Mouse (Mus musculus) embryonic facial prominence, embryonic 15.5 days (tissue): ENCODE measurements around the gene Itpkb. TPM values are rescaled to one million over a fixed set of nuclear protein-coding genes. Genes with fewer than 3 reads are reported as not detected.
A peak's percentile ranks its signal among the peaks of the same experiment; 100 is the strongest.
"Not testable (repeated sequence)": the region's sequence is repeated elsewhere in the genome, so short reads cannot be mapped to it uniquely, and the experiment has no call there.

Source experiments
- ATAC-seq: fragments of 200-750 bp; cut with Nextera tagmentation; 2 replicates; pipeline ENCODE4 v1.8.0; 2017; ENCODE audit warnings: low read depth, moderate TSS enrichment; ENCODE audit not compliant: insufficient number of reproducible peaks, low FRiP score, low TSS enrichment
- H3K27ac ChIP-seq: fragments of 300-500 bp; sonication (generic); replicated peaks from 2 replicates; pipeline ENCODE4 v1.5.1; 2015; ENCODE audit warnings: mild to moderate bottlenecking, inconsistent platforms
- H3K27me3 ChIP-seq: fragments of 300-500 bp; sonication (generic); 2 replicates; pipeline ENCODE4 v1.6.1; 2015; ENCODE audit warnings: inconsistent platforms
- H3K36me3 ChIP-seq: fragments of 300-500 bp; sonication (generic); 2 replicates; pipeline ENCODE4 v1.6.1; 2015; ENCODE audit warnings: mild to moderate bottlenecking, inconsistent platforms
- H3K4me1 ChIP-seq: fragments of 300-500 bp; sonication (generic); 2 replicates; pipeline ENCODE4 v1.6.1; 2015; ENCODE audit warnings: inconsistent platforms
- H3K4me2 ChIP-seq: fragments of 300-500 bp; sonication (generic); replicated peaks from 2 replicates; pipeline ENCODE4 v1.6.1; 2015; ENCODE audit warnings: mild to moderate bottlenecking, inconsistent platforms
- H3K4me3 ChIP-seq: fragments of 300-500 bp; sonication (generic); replicated peaks from 2 replicates; pipeline ENCODE4 v1.5.1; 2015; ENCODE audit warnings: mild to moderate bottlenecking, inconsistent platforms
- H3K9ac ChIP-seq: fragments of 300-500 bp; sonication (generic); 2 replicates; pipeline ENCODE4 v1.6.1; 2015; ENCODE audit warnings: inconsistent platforms
- H3K9me3 ChIP-seq: fragments of 300-500 bp; sonication (generic); replicated peaks from 2 replicates; pipeline ENCODE4 v1.6.1; 2016; ENCODE audit warnings: inconsistent platforms
- WGBS: fragments of 180-500 bp; shearing (Covaris S2); methylation state at CpG from one replicate; pipeline ENCODE4 v1.1.7; 2015; 5-methylcytosine and 5-hydroxymethylcytosine counted together
- polyA plus RNA-seq: library from polyadenylated mRNA; unstranded; fragments of >200 nt; fragmentation: Nextera tagmentation; extraction: Ambion mirVana; gene quantifications from 2 replicates; pipeline ENCODE4 v1.2.1, GENCODE M21; 2015

Gene Itpkb
- polyA plus RNA-seq, 1 experiment from 2014 or later = 13.5 TPM

DNA sequence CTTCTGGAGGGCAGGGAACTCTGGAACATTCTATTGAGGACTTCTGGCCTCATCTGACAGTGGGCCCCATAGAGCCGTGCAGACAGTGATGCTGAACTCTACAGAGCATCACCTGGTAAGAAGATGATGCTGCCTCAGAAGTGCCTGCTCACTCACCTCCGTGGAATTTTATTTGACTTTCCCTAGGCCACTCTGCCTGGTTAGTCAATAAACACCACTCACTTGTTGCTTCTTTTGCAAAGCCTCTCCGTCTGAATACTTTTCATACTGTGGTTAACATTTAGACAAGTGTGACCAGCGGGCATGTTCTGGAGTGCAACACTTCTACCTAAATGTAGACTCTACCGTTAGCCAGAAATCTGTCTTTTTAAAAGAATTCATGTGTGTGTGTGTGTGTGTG is 42.0 kb downstream of the Itpkb start:
- H3K4me3 ChIP-seq, H3K36me3 ChIP-seq, H3K27me3 ChIP-seq, ATAC-seq, H3K27ac ChIP-seq, H3K9me3 ChIP-seq, H3K9ac ChIP-seq, H3K4me2 ChIP-seq: not testable (repeated sequence)
- 87% methylated on average over 5 of the region's 5 CpGs for WGBS
- H3K4me1 ChIP-seq = peaks cover 34% of the 10 kb centered on the region

DNA sequence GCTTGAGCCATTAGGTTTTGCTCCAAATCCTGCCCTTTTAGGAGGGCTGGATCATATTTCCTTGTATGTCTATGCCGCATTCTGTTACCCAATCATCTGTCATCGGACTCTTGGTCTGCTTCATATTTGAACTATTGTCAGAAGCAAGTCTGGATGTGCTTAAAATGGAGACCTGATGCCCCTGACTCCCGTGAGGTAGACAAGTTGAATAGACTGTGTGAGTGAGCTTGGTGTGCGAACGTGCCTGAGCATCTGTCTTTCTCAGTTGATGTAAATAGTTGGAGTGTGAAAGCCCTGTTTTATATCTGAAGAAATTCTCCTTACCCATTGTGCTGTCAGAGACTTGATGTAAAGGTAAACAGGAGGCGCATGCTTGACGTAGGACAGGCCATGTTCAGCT is 46.3 kb downstream of the Itpkb start:
- Histone ChIP-seq H3K4me3 (no peak overlapping the region), H3K36me3 (no peaks in the 10 kb centered on the region), H3K27ac (peak overlapping the region; percentile 39), H3K4me1 (peaks cover 29% of the 10 kb centered on the region), H3K9me3 (no peaks in the 10 kb centered on the region), H3K4me2 (no peak overlapping the region), H3K27me3 (no peaks in the 10 kb centered on the region), H3K9ac (no peak overlapping the region)
- 31% methylated on average over 7 of the region's 7 CpGs for WGBS
- no peak; the same call in 1 of the 2 replicates for ATAC-seq

GRCm38 (mm10) chr1:180379559-180379958 is 49.3 kb downstream of the Itpkb start:
- Histone ChIP-seq H3K9me3 (no peaks in the 10 kb centered on the region), H3K4me1 (peaks cover 44% of the 10 kb centered on the region), H3K27ac (no peak overlapping the region), H3K9ac (no peak overlapping the region), H3K4me2 (no peak overlapping the region), H3K27me3 (no peaks in the 10 kb centered on the region), H3K4me3 (no peak overlapping the region), H3K36me3 (no peaks in the 10 kb centered on the region)
- ATAC-seq = no peak
- WGBS = 57% methylated on average over 3 of the region's 3 CpGs

- WGBS = 23% methylated on average over 8 of the region's 8 CpGs
- no peak overlapping the region for H3K27ac ChIP-seq
These were observed 52.1 kb downstream of the Itpkb start for GRCm38 (mm10) chr1:180382358-180382757.

GRCm38 (mm10) chr1:180383884-180384283 is 53.6 kb downstream of the Itpkb start:
- no peak for ATAC-seq
- 93% methylated on average over 8 of the region's 8 CpGs for WGBS
- no peaks in the 10 kb centered on the region for H3K36me3 ChIP-seq
- H3K27ac ChIP-seq = no peak overlapping the region
- H3K9me3 ChIP-seq = no peaks in the 10 kb centered on the region
- no peak overlapping the region for H3K4me3 ChIP-seq
- no peak overlapping the region for H3K4me2 ChIP-seq
- no peaks in the 10 kb centered on the region for H3K27me3 ChIP-seq
- no peak overlapping the region for H3K9ac ChIP-seq
- H3K4me1 ChIP-seq = peaks cover 51% of the 10 kb centered on the region

More at GRCm38 (mm10) chr1:180382358-180382757, 52.1 kb downstream of the Itpkb start:
- ATAC-seq = no peak
- H3K4me2 ChIP-seq = no peak overlapping the region
- H3K4me3 ChIP-seq = no peak overlapping the region
- no peaks in the 10 kb centered on the region for H3K9me3 ChIP-seq
- H3K27me3 ChIP-seq = no peaks in the 10 kb centered on the region
- no peak overlapping the region for H3K9ac ChIP-seq
- H3K4me1 ChIP-seq = peaks cover 46% of the 10 kb centered on the region
- H3K36me3 ChIP-seq = no peaks in the 10 kb centered on the region

DNA sequence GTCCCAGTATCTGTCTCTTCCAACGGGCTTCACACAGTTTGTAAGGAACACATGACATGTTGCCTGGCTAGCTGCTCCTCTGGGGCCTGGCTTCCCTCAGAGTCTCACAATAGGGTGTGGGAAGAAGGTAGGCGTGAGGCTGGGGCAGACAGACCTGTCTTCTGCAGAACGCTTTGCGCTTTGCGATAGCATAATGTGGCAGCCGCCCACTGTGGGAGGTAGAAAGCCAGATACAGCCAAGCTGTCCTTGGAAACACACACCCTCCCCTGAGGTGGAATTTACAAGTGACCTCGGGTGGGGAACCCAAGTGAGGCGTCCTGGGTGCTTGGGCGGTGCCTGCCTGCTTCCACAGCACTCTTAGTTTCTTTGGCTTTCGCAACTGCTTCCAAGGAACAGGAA is 54.2 kb downstream of the Itpkb start:
- ATAC-seq = no peak
- no peak overlapping the region for H3K27ac ChIP-seq
- no peaks in the 10 kb centered on the region for H3K9me3 ChIP-seq
- no peaks in the 10 kb centered on the region for H3K36me3 ChIP-seq
- no peak overlapping the region for H3K4me2 ChIP-seq
- peaks cover 56% of the 10 kb centered on the region for H3K4me1 ChIP-seq
- WGBS = 71% methylated on average over 10 of the region's 10 CpGs
- no peaks in the 10 kb centered on the region for H3K27me3 ChIP-seq
- no peak overlapping the region for H3K4me3 ChIP-seq
- H3K9ac ChIP-seq = no peak overlapping the region

DNA sequence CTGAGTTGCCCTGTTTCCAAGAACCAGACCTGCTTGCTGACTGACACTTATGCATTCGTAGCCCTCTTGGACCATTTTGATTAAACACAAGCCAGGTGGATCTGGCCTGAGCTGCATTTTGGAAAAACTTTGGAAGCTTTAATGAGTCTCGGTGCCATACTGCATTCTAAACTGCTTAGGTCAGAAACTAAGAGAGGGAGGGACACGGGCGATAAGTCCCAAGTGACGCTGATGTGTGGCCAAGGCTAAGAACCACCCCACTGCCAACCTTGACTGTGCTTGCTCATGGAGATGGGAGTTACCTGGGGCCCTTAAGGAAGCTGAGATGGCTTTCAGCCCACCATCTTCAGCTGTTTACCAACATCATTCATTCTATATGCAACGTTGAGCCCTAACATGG is 55.0 kb downstream of the Itpkb start:
- no peaks in the 10 kb centered on the region for H3K27me3 ChIP-seq
- ATAC-seq = no peak
- no peaks in the 10 kb centered on the region for H3K9me3 ChIP-seq
- no peaks in the 10 kb centered on the region for H3K36me3 ChIP-seq
- peaks cover 58% of the 10 kb centered on the region for H3K4me1 ChIP-seq
- no peak overlapping the region for H3K4me3 ChIP-seq
- no peak overlapping the region for H3K4me2 ChIP-seq
- H3K27ac ChIP-seq = no peak overlapping the region
- WGBS = 79% methylated on average over 6 of the region's 6 CpGs
- no peak overlapping the region for H3K9ac ChIP-seq

- peak; percentile 97 for ATAC-seq
- WGBS = 2% methylated on average over 27 of the region's 27 CpGs
- Histone ChIP-seq H3K4me3 (peak overlapping the region; percentile 41), H3K36me3 (no peaks in the 10 kb centered on the region), H3K27me3 (no peaks in the 10 kb centered on the region), H3K4me1 (peaks cover 56% of the 10 kb centered on the region), H3K9me3 (no peaks in the 10 kb centered on the region), H3K4me2 (peak overlapping the region; percentile 64), H3K9ac (peak overlapping the region; percentile 37), H3K27ac (peak overlapping the region; percentile 95)
These were observed 56.9 kb downstream of the Itpkb start for GRCm38 (mm10) chr1:180386951-180387749.

GRCm38 (mm10) chr1:180387750-180388480 is 57.6 kb downstream of the Itpkb start:
- peak overlapping the region; percentile 64 for H3K4me2 ChIP-seq
- no peak for ATAC-seq
- H3K36me3 ChIP-seq = no peaks in the 10 kb centered on the region
- 5% methylated on average over 11 of the region's 11 CpGs for WGBS
- peak overlapping the region; percentile 95 for H3K27ac ChIP-seq
- H3K9ac ChIP-seq = no peak overlapping the region
- H3K27me3 ChIP-seq = no peaks in the 10 kb centered on the region
- peaks cover 51% of the 10 kb centered on the region for H3K4me1 ChIP-seq
- no peaks in the 10 kb centered on the region for H3K9me3 ChIP-seq
- peak overlapping the region; percentile 41 for H3K4me3 ChIP-seq

GRCm38 (mm10) chr1:180388481-180388880 is 58.2 kb downstream of the Itpkb start:
- WGBS = 21% methylated on average over 1 of the region's 1 CpGs

GRCm38 (mm10) chr1:180389213-180389760 is 59.0 kb downstream of the Itpkb start:
- peak overlapping the region; percentile 95 for H3K27ac ChIP-seq
- H3K4me3 ChIP-seq, H3K36me3 ChIP-seq, ATAC-seq, H3K9ac ChIP-seq, H3K9me3 ChIP-seq, H3K4me2 ChIP-seq, H3K27me3 ChIP-seq: not testable (repeated sequence)
- H3K4me1 ChIP-seq = peaks cover 57% of the 10 kb centered on the region
- 78% methylated on average over 11 of the region's 11 CpGs for WGBS

More at GRCm38 (mm10) chr1:180388481-180388880, 58.2 kb downstream of the Itpkb start:
- H3K36me3 ChIP-seq = no peaks in the 10 kb centered on the region
- peak overlapping the region; percentile 95 for H3K27ac ChIP-seq
- no peak overlapping the region for H3K4me3 ChIP-seq
- peaks cover 54% of the 10 kb centered on the region for H3K4me1 ChIP-seq
- H3K9ac ChIP-seq = no peak overlapping the region
- H3K4me2 ChIP-seq = no peak overlapping the region
- no peaks in the 10 kb centered on the region for H3K27me3 ChIP-seq
- no peak for ATAC-seq
- no peaks in the 10 kb centered on the region for H3K9me3 ChIP-seq
